Mouse (Mus musculus) forebrain, embryonic 12.5 days (tissue): ENCODE measurements around the gene Prrxl1. TPM values are rescaled to one million over a fixed set of nuclear protein-coding genes. Genes with fewer than 3 reads are reported as not detected.

Experiments used
- ATAC-seq: fragments of 200-750 bp; cut with Nextera tagmentation; 2 replicates; pipeline ENCODE4 v1.8.0; 2017; ENCODE audit warnings: moderate TSS enrichment; ENCODE audit not compliant: low FRiP score
- H3K27ac ChIP-seq: fragments of 300-500 bp; sonication (generic); 2 replicates; pipeline ENCODE4 v1.5.1; 2016; ENCODE audit warnings: mild to moderate bottlenecking
- H3K27me3 ChIP-seq: fragments of 300-500 bp; sonication (generic); 2 replicates; pipeline ENCODE4 v1.6.1; 2016; ENCODE audit warnings: mild to moderate bottlenecking
- H3K36me3 ChIP-seq: fragments of 300-500 bp; sonication (generic); replicated peaks from 2 replicates; pipeline ENCODE4 v1.6.1; 2016; ENCODE audit warnings: mild to moderate bottlenecking
- H3K4me1 ChIP-seq: fragments of 300-500 bp; sonication (generic); 2 replicates; pipeline ENCODE4 v1.6.1; 2016
- H3K4me2 ChIP-seq: fragments of 300-500 bp; sonication (generic); 2 replicates; pipeline ENCODE4 v1.6.1; 2016; ENCODE audit warnings: mild to moderate bottlenecking, moderate library complexity
- H3K4me3 ChIP-seq: fragments of 300-500 bp; sonication (generic); replicated peaks from 2 replicates; pipeline ENCODE4 v1.5.1; 2016; ENCODE audit warnings: mild to moderate bottlenecking
- H3K9ac ChIP-seq: fragments of 300-500 bp; sonication (generic); 2 replicates; pipeline ENCODE4 v1.6.1; 2016; ENCODE audit warnings: mild to moderate bottlenecking
- H3K9me3 ChIP-seq: fragments of 300-500 bp; sonication (generic); 2 replicates; pipeline ENCODE4 v1.6.1; 2016
- WGBS: fragments of 180-500 bp; shearing (Covaris S2); methylation state at CpG from one replicate; pipeline ENCODE4 v1.1.7; 2016; 5-methylcytosine and 5-hydroxymethylcytosine counted together
- polyA plus RNA-seq: library from polyadenylated mRNA; unstranded; fragments of >200 nt; fragmentation: Nextera tagmentation; extraction: Ambion mirVana; gene quantifications from 2 replicates; pipeline ENCODE4 v1.2.1, GENCODE M21; 2016

Gene Prrxl1
- polyA plus RNA-seq = 0.53 and 0.91 TPM in 2 replicates

DNA sequence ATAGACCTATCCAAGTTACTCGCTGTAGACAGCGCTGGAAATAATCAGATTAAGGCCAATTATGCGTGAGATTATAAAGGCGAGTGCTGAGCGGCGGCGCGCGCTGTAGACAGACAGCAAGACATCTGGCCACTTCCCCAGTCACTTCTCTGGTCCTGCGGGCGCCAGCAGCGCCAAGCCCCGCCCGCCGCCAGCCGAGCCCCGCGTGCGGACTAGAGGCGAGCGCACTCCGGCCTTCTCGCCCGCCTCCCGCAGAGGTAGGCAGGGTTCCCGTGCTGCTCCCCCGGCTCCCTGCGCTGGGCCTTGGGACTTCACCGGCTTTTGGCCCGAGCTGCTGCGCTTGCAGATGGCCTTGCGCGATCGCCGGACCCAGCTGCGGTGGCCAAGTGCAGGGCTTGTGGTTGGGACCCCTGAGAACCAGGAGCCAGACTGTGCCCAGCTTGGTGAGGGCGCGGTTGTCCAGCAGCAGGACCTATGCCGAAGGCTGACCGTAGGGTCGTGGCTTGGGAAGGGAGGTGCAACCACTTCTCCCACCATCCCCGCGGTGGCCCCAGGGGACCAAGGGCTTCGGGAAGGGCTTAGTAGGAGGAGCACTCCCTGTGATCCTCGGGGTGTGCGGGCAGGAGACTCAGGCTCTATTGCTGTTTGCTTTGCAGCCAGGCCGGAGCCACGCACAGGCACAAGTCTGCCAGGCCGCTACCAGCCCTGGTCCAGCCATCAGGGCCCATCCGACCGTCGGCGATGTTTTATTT lies at the start of gene Prrxl1:
Gene Prrxl1, plus strand, starts transcription at position 118 of the 752 bp plus-strand sequence.
- Histone ChIP-seq H3K4me1 (peaks cover 35% of the 10 kb centered on the region), H3K4me3 (peak within 1 kb of the TSS; percentile 33), H3K36me3 (no peaks in the 10 kb centered on the region), H3K9ac (peak within 1 kb of the TSS; percentile 4; the same call in 1 of the 2 replicates), H3K27ac (no peak within 1 kb of the TSS), H3K4me2 (peak within 1 kb of the TSS; percentile 56), H3K27me3 (peaks cover 95% of the 10 kb centered on the region), H3K9me3 (no peaks in the 10 kb centered on the region)
- ATAC-seq = 0 out of 2 replicates have a peak, but pooled peaks have one; percentile 40
- 1% methylated on average over 53 of the region's 53 CpGs for WGBS

DNA sequence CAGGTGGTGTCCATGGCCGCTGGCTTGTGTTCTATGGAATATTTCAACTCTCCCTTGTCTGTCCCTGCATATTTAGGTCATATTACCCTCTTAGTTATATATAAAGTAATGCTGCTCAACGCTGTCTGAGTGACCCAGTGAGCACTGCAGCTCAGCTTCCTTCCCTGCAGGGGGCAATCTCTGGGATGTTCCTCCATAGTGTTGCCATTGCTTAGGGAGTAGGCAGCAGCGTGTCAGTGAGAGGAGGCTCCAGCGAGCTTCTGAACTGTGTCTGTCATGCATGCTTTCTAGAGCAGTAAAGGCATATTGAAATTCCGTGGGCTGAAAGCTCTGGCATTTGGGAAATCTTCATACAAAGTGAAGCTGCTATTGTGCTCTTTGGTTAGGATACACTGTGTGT lies 47.4 kb upstream of the Prrxl1 start:
- Histone ChIP-seq H3K9ac (no peak overlapping the region), H3K36me3 (peaks cover 25% of the 10 kb centered on the region), H3K27ac (no peak overlapping the region), H3K4me1 (no peaks in the 10 kb centered on the region), H3K4me2 (no peak overlapping the region), H3K4me3 (no peak overlapping the region), H3K9me3 (no peaks in the 10 kb centered on the region), H3K27me3 (no peaks in the 10 kb centered on the region)
- WGBS = 80% methylated on average over 5 of the region's 5 CpGs
- no peak for ATAC-seq

DNA sequence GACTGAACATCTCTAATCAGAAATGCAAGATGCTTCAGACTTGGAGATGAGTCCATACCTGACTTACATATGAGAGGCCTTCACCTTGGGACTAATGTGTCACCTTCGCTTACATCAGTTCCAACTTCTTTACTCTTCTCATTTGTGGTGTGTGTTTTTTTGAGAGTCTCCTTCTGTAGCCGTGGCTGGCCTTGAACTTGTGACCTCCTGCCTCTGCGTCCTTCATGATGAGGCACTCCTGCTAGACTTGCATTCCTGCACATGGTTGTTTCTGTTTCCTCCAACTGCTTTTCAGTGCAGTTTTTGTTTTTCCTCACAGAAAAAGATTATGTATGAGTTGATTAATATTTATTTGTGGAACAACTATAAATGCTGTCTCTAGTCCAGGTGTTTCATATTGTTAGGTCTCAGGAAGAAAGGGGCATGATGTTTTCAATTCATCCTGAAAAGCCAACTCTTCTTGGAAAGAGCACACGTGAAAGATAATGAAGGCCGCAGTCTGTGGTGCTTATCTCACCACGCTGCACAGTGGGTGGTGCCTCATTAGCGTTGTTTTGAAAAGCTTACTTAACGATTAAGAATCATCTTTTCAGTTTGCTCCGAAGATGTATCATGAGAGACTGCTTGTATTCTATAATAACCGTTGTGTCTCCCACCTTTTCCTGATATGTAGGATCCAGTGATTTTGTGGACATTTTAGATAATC lies 45.9 kb upstream of the Prrxl1 start:
- peaks cover 28% of the 10 kb centered on the region for H3K36me3 ChIP-seq
- H3K9me3 ChIP-seq = no peaks in the 10 kb centered on the region
- H3K27me3 ChIP-seq = no peaks in the 10 kb centered on the region
- no peak overlapping the region for H3K4me2 ChIP-seq
- H3K4me3 ChIP-seq = no peak overlapping the region
- H3K9ac ChIP-seq = no peak overlapping the region
- WGBS = 62% methylated on average over 10 of the region's 10 CpGs
- ATAC-seq = no peak
- no peaks in the 10 kb centered on the region for H3K4me1 ChIP-seq
- H3K27ac ChIP-seq = no peak overlapping the region

DNA sequence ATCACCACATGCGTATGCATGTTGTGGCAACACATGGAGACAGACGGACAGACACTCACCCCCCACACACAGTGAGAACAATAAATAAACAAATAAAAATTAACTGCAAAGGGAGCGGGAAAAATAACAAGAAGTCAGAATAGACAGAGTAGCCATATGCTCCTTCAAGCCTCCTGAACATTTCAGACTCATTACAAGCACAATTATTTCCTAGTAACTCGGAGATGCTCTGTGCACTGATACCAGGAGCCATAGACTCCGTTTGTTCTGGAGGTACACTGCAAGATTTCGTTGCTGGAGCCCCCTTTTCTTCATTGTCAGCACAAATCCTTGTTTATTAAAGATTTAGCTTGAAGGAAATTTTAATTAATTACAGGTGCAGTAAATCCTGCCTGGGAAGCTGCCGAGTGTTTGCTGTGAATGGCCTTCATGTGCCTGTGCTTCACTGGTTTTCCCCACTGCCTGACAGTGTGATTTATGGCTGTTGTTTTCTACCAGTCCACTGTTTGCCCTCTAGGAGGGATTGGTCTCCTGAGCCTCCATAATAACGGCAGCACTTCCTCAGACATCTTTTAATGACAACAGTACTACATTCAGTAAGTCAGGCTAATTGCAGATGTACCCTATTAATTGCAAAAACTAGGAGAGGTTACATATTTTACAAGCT lies 44.2 kb upstream of the Prrxl1 start:
- Histone ChIP-seq H3K4me1 (no peaks in the 10 kb centered on the region), H3K27ac (no peak overlapping the region), H3K36me3 (peaks cover 34% of the 10 kb centered on the region), H3K9me3 (no peaks in the 10 kb centered on the region), H3K9ac (no peak overlapping the region), H3K4me2 (no peak overlapping the region), H3K27me3 (no peaks in the 10 kb centered on the region), H3K4me3 (no peak overlapping the region)
- 86% methylated on average over 8 of the region's 8 CpGs for WGBS
- no peak for ATAC-seq

DNA sequence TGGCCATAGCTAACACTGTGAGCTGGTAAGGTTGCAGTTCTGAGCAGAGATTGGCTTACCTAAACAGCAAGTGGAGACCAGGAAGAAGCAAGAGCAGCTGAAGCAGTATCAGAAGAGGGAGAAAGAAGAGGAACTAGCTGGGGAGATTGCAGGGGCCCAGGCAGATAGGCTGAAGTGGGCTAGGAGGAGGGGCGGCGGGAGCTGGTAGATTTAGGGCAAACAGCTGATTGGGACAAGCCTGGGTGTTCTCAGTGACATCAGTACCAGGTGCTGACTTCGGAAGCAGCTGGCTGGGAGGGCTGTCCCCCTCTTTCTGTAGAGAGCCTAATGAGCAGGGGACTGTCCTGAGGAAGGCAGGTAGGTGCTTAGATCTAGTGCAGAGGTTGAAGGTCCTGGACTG lies 37.8 kb upstream of the Prrxl1 start:
- 95% methylated on average over 3 of the region's 3 CpGs for WGBS

DNA sequence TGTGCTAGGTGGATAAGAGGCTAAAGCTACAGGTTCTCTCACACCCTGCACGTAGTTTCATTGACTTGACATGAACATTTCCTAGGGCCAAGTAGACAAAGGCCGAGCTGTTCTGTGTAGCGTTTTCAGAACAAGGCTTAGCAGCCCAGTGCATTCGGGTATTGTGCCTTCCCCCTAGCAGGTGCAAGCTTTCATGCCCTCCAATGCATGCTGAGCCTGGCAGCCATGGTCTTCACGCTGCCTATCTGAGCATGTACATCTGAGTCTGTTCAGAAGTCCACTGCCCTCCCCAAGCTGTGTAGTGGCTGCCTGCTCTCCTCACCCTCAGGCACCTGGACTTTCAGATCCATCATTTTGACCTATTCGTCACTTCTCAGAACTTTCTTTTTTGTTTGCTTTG lies 35.5 kb upstream of the Prrxl1 start:
- 92% methylated on average over 6 of the region's 6 CpGs for WGBS
- Histone ChIP-seq H3K27me3 (no peaks in the 10 kb centered on the region), H3K9ac (no peak overlapping the region), H3K4me1 (no peaks in the 10 kb centered on the region), H3K4me2 (no peak overlapping the region), H3K9me3 (no peaks in the 10 kb centered on the region), H3K27ac (no peak overlapping the region), H3K36me3 (peaks cover 72% of the 10 kb centered on the region), H3K4me3 (no peak overlapping the region)
- no peak for ATAC-seq

More for the DNA sequence above, 37.8 kb upstream of the Prrxl1 start:
- no peaks in the 10 kb centered on the region for H3K4me1 ChIP-seq
- H3K4me3 ChIP-seq = no peak overlapping the region
- no peaks in the 10 kb centered on the region for H3K27me3 ChIP-seq
- no peak for ATAC-seq
- no peaks in the 10 kb centered on the region for H3K9me3 ChIP-seq
- H3K4me2 ChIP-seq = no peak overlapping the region
- no peak overlapping the region for H3K9ac ChIP-seq
- peaks cover 59% of the 10 kb centered on the region for H3K36me3 ChIP-seq
- no peak overlapping the region for H3K27ac ChIP-seq

DNA sequence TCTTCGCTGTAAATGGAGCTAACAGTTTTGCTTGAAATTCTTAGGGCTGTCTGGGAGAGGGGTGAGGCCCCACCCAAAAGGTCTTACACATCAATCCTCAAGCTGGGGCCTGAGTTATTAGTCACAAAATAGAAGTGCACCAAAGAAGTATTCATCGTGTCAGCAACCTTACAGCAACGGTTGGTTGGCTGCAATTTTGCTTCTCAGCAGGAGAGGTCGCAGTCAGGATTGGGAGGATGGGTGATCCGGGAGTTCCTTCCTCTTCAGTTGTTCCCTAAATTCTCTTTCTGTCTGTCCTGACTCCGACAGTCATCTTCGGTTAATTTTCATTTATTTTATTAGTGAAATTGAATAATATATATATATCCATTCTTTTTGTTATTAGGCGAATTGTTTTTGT lies 26.7 kb upstream of the Prrxl1 start:
- WGBS = 53% methylated on average over 8 of the region's 8 CpGs
- H3K4me3 ChIP-seq = no peak overlapping the region
- no peak for ATAC-seq
- no peaks in the 10 kb centered on the region for H3K4me1 ChIP-seq
- H3K27me3 ChIP-seq = no peaks in the 10 kb centered on the region
- peaks cover 69% of the 10 kb centered on the region for H3K36me3 ChIP-seq
- H3K27ac ChIP-seq = no peak overlapping the region
- no peak overlapping the region for H3K4me2 ChIP-seq
- H3K9ac ChIP-seq = no peak overlapping the region
- no peaks in the 10 kb centered on the region for H3K9me3 ChIP-seq

DNA sequence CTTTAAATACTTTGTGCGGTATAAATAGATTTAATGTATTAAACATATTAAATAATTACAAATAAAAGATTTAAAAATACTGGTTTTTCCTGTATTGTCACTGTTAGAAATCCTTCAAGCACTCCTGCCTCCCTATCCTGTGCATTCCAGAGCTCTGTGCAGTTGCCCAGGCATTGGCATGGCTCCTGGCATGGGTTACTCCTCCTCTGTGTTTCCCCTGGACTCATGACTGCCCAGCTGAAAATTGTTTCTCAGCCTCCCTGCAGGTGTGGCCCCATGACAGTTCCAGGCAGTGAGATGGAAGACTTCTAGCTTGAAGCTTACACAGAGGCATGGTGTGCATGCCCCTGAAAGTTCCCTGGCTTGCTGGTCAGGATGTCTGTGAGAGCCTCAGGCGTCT lies 20.8 kb upstream of the Prrxl1 start:
- Histone ChIP-seq H3K9me3 (no peaks in the 10 kb centered on the region), H3K4me1 (no peaks in the 10 kb centered on the region), H3K27ac (no peak overlapping the region), H3K9ac (no peak overlapping the region), H3K36me3 (peaks cover 35% of the 10 kb centered on the region), H3K4me2 (no peak overlapping the region), H3K4me3 (no peak overlapping the region), H3K27me3 (no peaks in the 10 kb centered on the region)
- 94% methylated on average over 2 of the region's 2 CpGs for WGBS
- ATAC-seq = no peak

DNA sequence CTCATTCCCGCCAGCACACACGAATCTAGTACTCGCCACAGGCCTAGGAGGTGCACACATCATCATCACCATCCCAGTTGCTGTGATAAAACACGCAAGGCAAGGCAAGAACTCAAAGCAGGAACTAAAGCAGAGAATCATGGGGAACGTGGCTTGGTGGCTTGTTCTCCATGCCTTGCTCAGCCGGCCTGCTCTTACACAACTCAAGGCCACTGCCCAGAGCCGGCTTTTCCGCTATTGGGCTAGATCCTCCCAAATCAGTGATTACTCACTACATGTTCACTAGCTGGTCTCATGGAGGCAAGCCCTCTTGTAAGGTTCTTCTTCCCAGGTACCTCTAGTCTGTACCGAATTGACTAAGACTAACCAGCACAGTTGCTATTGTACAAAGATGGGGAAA lies 15.5 kb upstream of the Prrxl1 start:
- H3K4me2 ChIP-seq = no peak overlapping the region
- no peaks in the 10 kb centered on the region for H3K27me3 ChIP-seq
- ATAC-seq = no peak
- H3K4me3 ChIP-seq = no peak overlapping the region
- H3K9ac ChIP-seq = no peak overlapping the region
- H3K36me3 ChIP-seq = peaks cover 2% of the 10 kb centered on the region
- H3K27ac ChIP-seq = no peak overlapping the region
- WGBS = 91% methylated on average over 9 of the region's 9 CpGs
- no peaks in the 10 kb centered on the region for H3K9me3 ChIP-seq
- H3K4me1 ChIP-seq = no peaks in the 10 kb centered on the region

DNA sequence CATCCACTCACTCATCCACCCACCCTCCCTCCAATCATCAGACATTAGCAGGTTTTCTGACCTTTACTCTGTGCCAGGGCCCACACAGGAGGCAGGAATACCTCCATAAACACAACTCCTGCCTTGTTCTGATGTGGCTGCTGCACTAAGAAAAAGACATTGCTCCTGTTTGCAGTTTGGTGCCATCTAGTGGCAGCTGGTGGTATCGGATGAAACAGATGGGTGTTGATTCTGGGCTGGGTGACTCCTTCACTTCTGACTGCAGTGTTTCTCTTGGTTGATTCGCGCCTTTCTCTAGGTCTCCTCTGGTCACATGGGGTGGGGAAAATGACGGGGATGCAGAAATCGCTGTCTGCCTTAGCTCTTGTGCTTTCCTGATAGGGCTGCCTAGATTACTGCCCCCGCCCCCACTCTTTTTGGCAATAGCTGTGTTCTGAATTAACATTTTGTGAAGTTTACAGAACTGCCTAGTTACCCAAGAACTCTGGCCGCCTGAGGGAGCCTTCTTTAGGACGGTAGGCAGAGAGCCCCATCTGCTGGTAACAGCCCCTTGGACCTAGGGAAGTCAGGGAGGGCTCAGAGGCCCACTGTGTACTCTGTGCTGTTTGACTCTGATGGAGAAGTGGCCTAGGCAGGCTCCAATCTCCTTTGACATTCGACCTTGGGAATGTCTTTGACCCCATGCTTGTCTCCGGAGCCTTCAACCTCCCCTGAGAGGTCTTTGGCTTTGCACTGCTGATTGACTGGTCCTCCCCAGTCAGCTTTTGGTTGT lies 12.0 kb upstream of the Prrxl1 start:
- Histone ChIP-seq H3K27me3 (peaks cover 7% of the 10 kb centered on the region), H3K36me3 (no peaks in the 10 kb centered on the region), H3K4me3 (no peak overlapping the region), H3K9me3 (no peaks in the 10 kb centered on the region), H3K9ac (no peak overlapping the region), H3K4me1 (no peaks in the 10 kb centered on the region), H3K4me2 (no peak overlapping the region), H3K27ac (no peak overlapping the region)
- peak; percentile 41; the same call in 1 of the 2 replicates for ATAC-seq
- WGBS = 13% methylated on average over 10 of the region's 10 CpGs

DNA sequence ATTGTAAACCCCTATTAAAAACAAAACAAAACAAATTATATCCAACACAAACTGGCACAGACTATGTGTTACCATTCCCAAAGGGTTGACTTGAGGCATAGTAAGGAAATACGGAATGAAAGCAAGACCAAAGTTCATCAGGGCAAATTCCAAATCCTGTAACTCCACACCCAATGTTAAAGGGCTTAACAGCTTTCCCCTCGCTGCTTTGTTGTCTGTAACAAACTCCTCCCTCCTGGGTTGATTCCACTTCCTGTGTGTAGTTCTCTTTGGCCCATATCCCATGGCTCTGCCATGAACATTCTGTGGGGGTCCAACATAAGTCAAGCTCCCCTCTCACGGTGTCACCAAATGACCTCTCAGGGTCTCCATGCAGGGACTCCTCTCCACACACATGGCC lies 8.8 kb upstream of the Prrxl1 start:
- H3K27me3 ChIP-seq = peaks cover 36% of the 10 kb centered on the region
- no peaks in the 10 kb centered on the region for H3K9me3 ChIP-seq
- 76% methylated on average over 3 of the region's 3 CpGs for WGBS

More for the DNA sequence above, 8.8 kb upstream of the Prrxl1 start:
- ATAC-seq = no peak
- H3K27ac ChIP-seq = no peak overlapping the region
- no peaks in the 10 kb centered on the region for H3K36me3 ChIP-seq
- no peak overlapping the region for H3K4me3 ChIP-seq
- H3K4me2 ChIP-seq = no peak overlapping the region
- no peaks in the 10 kb centered on the region for H3K4me1 ChIP-seq
- no peak overlapping the region for H3K9ac ChIP-seq
